Mouse (Mus musculus) lung, postnatal 0 days (tissue): ENCODE data around the gene Fam120b. TPM values are rescaled to one million over a fixed set of nuclear protein-coding genes. Genes with fewer than 3 reads are reported as not detected.

Experiments used
- ATAC-seq: fragments of 200-750 bp; cut with Nextera tagmentation; 2 replicates; pipeline ENCODE4 v1.8.0; 2017; ENCODE audit warnings: moderate library complexity
- DNase-seq: peaks from one replicate; pipeline ENCODE4 v3.0.0-alpha.2; 2016; ENCODE audit warnings: low spot score
- H3K27ac ChIP-seq: fragments of 300-500 bp; sonication (generic); 2 replicates; pipeline ENCODE4 v1.5.1; 2014; ENCODE audit warnings: antibody characterized with exemption, mild to moderate bottlenecking, low read length, mixed read lengths
- H3K27me3 ChIP-seq: fragments of 300-500 bp; sonication (generic); replicated peaks from 2 replicates; pipeline ENCODE4 v1.6.1; 2014; ENCODE audit warnings: low read length, mixed read lengths; ENCODE audit not compliant: insufficient read depth
- H3K36me3 ChIP-seq: fragments of 300-500 bp; sonication (generic); 2 replicates; pipeline ENCODE4 v1.6.1; 2014; ENCODE audit warnings: low read length, mixed read lengths; ENCODE audit not compliant: insufficient read depth
- H3K4me1 ChIP-seq: fragments of 300-500 bp; sonication (generic); 2 replicates; pipeline ENCODE4 v1.6.1; 2014; ENCODE audit warnings: antibody characterized with exemption, low read depth, low read length, mixed read lengths; ENCODE audit not compliant: insufficient read depth
- H3K4me2 ChIP-seq: fragments of 300-500 bp; sonication (generic); replicated peaks from 2 replicates; pipeline ENCODE4 v1.6.1; 2014; ENCODE audit warnings: low read depth, mild to moderate bottlenecking, low read length, moderate library complexity, mixed read lengths
- H3K4me3 ChIP-seq: fragments of 300-500 bp; sonication (generic); 2 replicates; pipeline ENCODE4 v1.5.1; 2014; ENCODE audit warnings: low read depth, low read length
- H3K9ac ChIP-seq: fragments of 300-500 bp; sonication (generic); replicated peaks from 2 replicates; pipeline ENCODE4 v1.6.1; 2014; ENCODE audit warnings: low read depth, mild to moderate bottlenecking
- H3K9me3 ChIP-seq: fragments of 300-500 bp; sonication (generic); 2 replicates; pipeline ENCODE4 v1.6.1; 2016; ENCODE audit warnings: low read length, mixed read lengths
- CTCF ChIP-seq: IDR thresholded peaks from 2 replicates; pipeline ENCODE4 v1.5.1; 2016; ENCODE audit warnings: antibody characterized with exemption, mild to moderate bottlenecking
- EP300 ChIP-seq: IDR thresholded peaks from 2 replicates; pipeline ENCODE4 v1.6.1; 2016; ENCODE audit warnings: antibody characterized with exemption, mild to moderate bottlenecking, control low read depth
- WGBS: fragments of 180-500 bp; shearing (Covaris S2); extraction: QIAGEN DNeasy Blood & Tissue Kit; methylation state at CpG from one replicate; pipeline ENCODE4 v1.1.7; 2014; 5-methylcytosine and 5-hydroxymethylcytosine counted together
- polyA plus RNA-seq: library from polyadenylated mRNA; unstranded; fragments of >200 nt; fragmentation: Nextera tagmentation; extraction: Ambion mirVana; gene quantifications from 2 replicates; pipeline ENCODE4 v1.2.1, GENCODE M21; 2015

Fam120b gene
- polyA plus RNA-seq, 1 experiment from 2014 or later = 11.2 TPM

DNA sequence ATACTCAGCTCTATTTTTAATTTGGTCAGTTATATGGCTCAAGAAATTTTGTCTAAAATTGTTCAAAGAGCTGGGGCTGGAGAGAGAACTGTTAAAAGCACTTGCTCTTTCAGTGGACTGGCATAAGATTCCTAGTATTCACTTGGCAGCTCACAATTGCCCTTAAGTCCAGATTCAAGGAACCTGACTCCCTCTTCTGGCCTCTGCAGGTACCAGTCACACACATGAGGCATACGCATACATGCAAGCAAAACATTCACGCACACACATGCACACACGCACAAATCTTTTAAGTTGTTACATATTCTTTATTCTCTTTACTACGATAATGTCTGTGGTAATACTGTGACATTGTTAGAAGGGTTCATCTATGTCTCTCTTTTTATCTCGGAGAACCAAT lies 12.6 kb upstream of the Fam120b start:
- Histone ChIP-seq H3K27ac (no peak overlapping the region), H3K9me3 (no peaks in the 10 kb centered on the region), H3K4me3 (no peak overlapping the region), H3K4me1 (peaks cover 4% of the 10 kb centered on the region; the same call in 1 of the 2 replicates), H3K9ac (no peak overlapping the region), H3K27me3 (peaks cover 33% of the 10 kb centered on the region), H3K36me3 (no peaks in the 10 kb centered on the region), H3K4me2 (no peak overlapping the region)
- ATAC-seq (no peak), DNase-seq (no peak)
- WGBS = 92% methylated on average over 5 of the region's 5 CpGs
- TF ChIP-seq CTCF (peak; percentile 23), EP300 (no peak)

- no peak for ATAC-seq
- Histone ChIP-seq H3K4me3 (no peak overlapping the region), H3K36me3 (no peaks in the 10 kb centered on the region), H3K4me1 (no peaks in the 10 kb centered on the region), H3K4me2 (no peak overlapping the region), H3K9ac (no peak overlapping the region), H3K27ac (no peak overlapping the region), H3K9me3 (no peaks in the 10 kb centered on the region), H3K27me3 (no peaks in the 10 kb centered on the region; the same call in 1 of the 2 replicates)
- 56% methylated on average over 4 of the region's 4 CpGs for WGBS
- no peak for DNase-seq
- TF ChIP-seq CTCF (no peak), EP300 (no peak)
These were observed 7.1 kb upstream of the Fam120b start for GRCm38 (mm10) chr17:15388892-15389291.

GRCm38 (mm10) chr17:15389356-15389755 lies 6.6 kb upstream of the Fam120b start:
- no peak for DNase-seq
- 67% methylated on average over 8 of the region's 8 CpGs for WGBS
- H3K4me2 ChIP-seq = no peak overlapping the region
- no peak for TF ChIP-seq CTCF
- no peak for TF ChIP-seq EP300
- H3K27me3 ChIP-seq = no peaks in the 10 kb centered on the region; the same call in 1 of the 2 replicates
- H3K4me1 ChIP-seq = no peaks in the 10 kb centered on the region
- H3K9ac ChIP-seq = no peak overlapping the region
- no peak for ATAC-seq
- no peaks in the 10 kb centered on the region for H3K9me3 ChIP-seq
- H3K36me3 ChIP-seq = no peaks in the 10 kb centered on the region
- H3K27ac ChIP-seq = no peak overlapping the region
- no peak overlapping the region for H3K4me3 ChIP-seq

- H3K36me3 ChIP-seq = peaks cover 14% of the 10 kb centered on the region; the same call in 1 of the 2 replicates
- ATAC-seq (no peak), DNase-seq (no peak)
- no peak overlapping the region for H3K4me2 ChIP-seq
- H3K27ac ChIP-seq = no peak overlapping the region
- TF ChIP-seq CTCF (no peak), EP300 (no peak)
- no peak overlapping the region for H3K9ac ChIP-seq
- no peaks in the 10 kb centered on the region for H3K4me1 ChIP-seq
- H3K27me3 ChIP-seq = no peaks in the 10 kb centered on the region
- no peak overlapping the region for H3K4me3 ChIP-seq
- 97% methylated on average over 17 of the region's 17 CpGs for WGBS
- no peaks in the 10 kb centered on the region for H3K9me3 ChIP-seq
These were observed 5.7 kb downstream of the Fam120b start for GRCm38 (mm10) chr17:15401716-15402115.

DNA sequence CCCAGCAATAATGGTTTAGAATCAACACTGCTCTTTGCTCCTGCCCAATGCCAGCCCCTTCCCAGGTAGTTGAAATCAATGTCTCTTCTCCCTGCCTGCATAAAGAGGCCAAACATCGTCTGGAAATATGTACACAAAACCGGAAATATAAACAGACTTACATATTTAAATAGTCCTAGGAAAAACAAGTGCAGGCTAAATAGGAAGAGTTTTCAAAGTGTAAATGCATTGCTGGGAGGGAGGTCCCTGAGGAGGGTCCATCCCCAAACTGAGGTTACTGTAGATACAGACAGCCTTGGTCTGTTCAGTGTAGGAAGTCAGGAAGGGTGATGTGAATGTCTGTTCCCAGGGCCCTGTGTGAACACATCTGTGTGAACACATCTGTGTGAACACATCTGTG lies 10.6 kb downstream of the Fam120b start:
- WGBS = 74% methylated on average over 2 of the region's 2 CpGs
- Histone ChIP-seq H3K4me1 (no peaks in the 10 kb centered on the region), H3K9me3 (no peaks in the 10 kb centered on the region), H3K27ac (no peak overlapping the region), H3K4me3 (no peak overlapping the region), H3K27me3 (no peaks in the 10 kb centered on the region), H3K9ac (no peak overlapping the region), H3K4me2 (no peak overlapping the region), H3K36me3 (peaks cover 36% of the 10 kb centered on the region)
- TF ChIP-seq CTCF (no peak), EP300 (no peak)
- DNase-seq = no peak
- ATAC-seq = no peak

- 88% methylated on average over 10 of the region's 10 CpGs for WGBS
- ATAC-seq (no peak), DNase-seq (no peak)
- TF ChIP-seq EP300 (no peak), CTCF (no peak)
- no peaks in the 10 kb centered on the region for H3K27me3 ChIP-seq
- H3K27ac ChIP-seq = no peak overlapping the region
- H3K36me3 ChIP-seq = peaks cover 26% of the 10 kb centered on the region
- no peaks in the 10 kb centered on the region for H3K4me1 ChIP-seq
- no peaks in the 10 kb centered on the region for H3K9me3 ChIP-seq
- no peak overlapping the region for H3K4me2 ChIP-seq
- H3K9ac ChIP-seq = no peak overlapping the region
- H3K4me3 ChIP-seq = no peak overlapping the region
These were observed 13.3 kb downstream of the Fam120b start for GRCm38 (mm10) chr17:15409261-15409660.

DNA sequence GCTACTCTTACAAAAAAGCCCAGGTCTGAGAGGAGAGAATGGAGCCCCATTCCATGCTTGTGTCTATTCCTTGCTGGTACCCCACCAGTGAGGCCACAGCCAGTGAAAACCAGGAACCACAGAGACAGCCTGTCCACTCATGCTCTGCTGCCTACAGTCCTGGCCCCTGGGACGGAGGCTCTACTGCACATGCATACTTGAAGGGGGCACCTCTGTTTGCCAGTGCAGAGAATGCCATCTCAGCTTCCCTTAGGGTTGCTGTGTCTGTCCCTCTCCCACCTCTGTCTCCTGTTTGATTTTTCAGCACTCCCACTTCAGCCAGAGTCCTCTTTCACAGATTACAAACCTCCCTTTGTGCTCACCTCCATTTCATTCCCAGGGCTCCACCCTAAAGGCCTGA lies 14.9 kb downstream of the Fam120b start:
- Histone ChIP-seq H3K27me3 (no peaks in the 10 kb centered on the region), H3K27ac (no peak overlapping the region), H3K4me2 (no peak overlapping the region), H3K4me3 (no peak overlapping the region), H3K9me3 (no peaks in the 10 kb centered on the region), H3K4me1 (no peaks in the 10 kb centered on the region), H3K9ac (no peak overlapping the region), H3K36me3 (peaks cover 26% of the 10 kb centered on the region)
- ATAC-seq = no peak
- no peak for DNase-seq
- no peak for TF ChIP-seq CTCF
- WGBS = 82% methylated on average over 1 of the region's 1 CpGs
